Mouse (Mus musculus): Measurements from ENCODE around the gene Abhd17c.
"Not testable (repeated sequence)": the region's sequence is repeated elsewhere in the genome, so short reads cannot be mapped to it uniquely, and the experiment has no call there.

Gene Abhd17c

GRCm38 (mm10) chr7:84151001-84151959 is at the start of gene Abhd17c:
Abhd17c (minus strand) TSS chr7:84151893.
- peak; percentile 68 for DNase-seq (ENCODE audit: extremely low spot score)

- DNase-seq (ENCODE audit: extremely low spot score): no peak
Measured at GRCm38 (mm10) chr7:84197208-84197860, 45.6 kb upstream of the Abhd17c start.

GRCm38 (mm10) chr7:84196221-84196620 is 44.5 kb upstream of the Abhd17c start:
- no peak for DNase-seq (ENCODE audit: extremely low spot score)

- DNase-seq (ENCODE audit: extremely low spot score): no peak
Measured at GRCm38 (mm10) chr7:84192256-84192655, 40.6 kb upstream of the Abhd17c start.

GRCm38 (mm10) chr7:84191476-84191875 is 39.8 kb upstream of the Abhd17c start:
- no peak for DNase-seq (ENCODE audit: extremely low spot score)

GRCm38 (mm10) chr7:84188196-84188595 is 36.5 kb upstream of the Abhd17c start:
- DNase-seq (ENCODE audit: extremely low spot score): no peak

- no peak for DNase-seq (ENCODE audit: extremely low spot score)
Measured at GRCm38 (mm10) chr7:84185196-84185595, 33.5 kb upstream of the Abhd17c start.

GRCm38 (mm10) chr7:84184703-84185102 is 33.0 kb upstream of the Abhd17c start:
- no peak for DNase-seq (ENCODE audit: extremely low spot score)

- DNase-seq (ENCODE audit: extremely low spot score): not testable (repeated sequence)
Measured at GRCm38 (mm10) chr7:84178809-84179208, 27.1 kb upstream of the Abhd17c start.

GRCm38 (mm10) chr7:84174655-84175448 is 23.2 kb upstream of the Abhd17c start:
- DNase-seq (ENCODE audit: extremely low spot score): no peak

GRCm38 (mm10) chr7:84173394-84173793 is 21.7 kb upstream of the Abhd17c start:
- no peak for DNase-seq (ENCODE audit: extremely low spot score)

- no peak for DNase-seq (ENCODE audit: extremely low spot score)
Measured at GRCm38 (mm10) chr7:84171177-84171787, 19.6 kb upstream of the Abhd17c start.

GRCm38 (mm10) chr7:84168355-84168754 is 16.7 kb upstream of the Abhd17c start:
- DNase-seq (ENCODE audit: extremely low spot score): no peak

GRCm38 (mm10) chr7:84166721-84167419 is 15.2 kb upstream of the Abhd17c start:
- DNase-seq (ENCODE audit: extremely low spot score): no peak

GRCm38 (mm10) chr7:84166007-84166406 is 14.3 kb upstream of the Abhd17c start:
- no peak for DNase-seq (ENCODE audit: extremely low spot score)

- no peak for DNase-seq (ENCODE audit: extremely low spot score)
Measured at GRCm38 (mm10) chr7:84165288-84165687, 13.6 kb upstream of the Abhd17c start.

GRCm38 (mm10) chr7:84164880-84165279 is 13.2 kb upstream of the Abhd17c start:
- no peak for DNase-seq (ENCODE audit: extremely low spot score)

- DNase-seq (ENCODE audit: extremely low spot score): no peak
Measured at GRCm38 (mm10) chr7:84164419-84164818, 12.7 kb upstream of the Abhd17c start.

GRCm38 (mm10) chr7:84163585-84163984 is 11.9 kb upstream of the Abhd17c start:
- no peak for DNase-seq (ENCODE audit: extremely low spot score)

- no peak for DNase-seq (ENCODE audit: extremely low spot score)
Measured at GRCm38 (mm10) chr7:84159414-84159813, 7.7 kb upstream of the Abhd17c start.

- no peak for DNase-seq (ENCODE audit: extremely low spot score)
Measured at GRCm38 (mm10) chr7:84153821-84154220, 2.1 kb upstream of the Abhd17c start.

Data from embryo, embryonic 9.5 days (tissue).